Mouse (Mus musculus) left cerebral cortex, postnatal 4 days (tissue): ENCODE measurements around the gene Fndc3b. TPM values are rescaled to one million over a fixed set of nuclear protein-coding genes. Genes with fewer than 3 reads are reported as not detected.

Source experiments
- DNase-seq: peaks from one replicate; pipeline ENCODE4 v3.0.0-alpha.2; 2022
- intact Hi-C: fragments of 180-260 bp; cut with DNase I; formaldehyde crosslinking; loops from one replicate; pipeline ENCODE4 v1.15.1; 2025
- total RNA-seq, 2 experiments: library from RNA; stranded (reverse); gene quantifications; 2 replicates each; pipeline ENCODE4 v1.2.3; 2021

Gene Fndc3b
- total RNA-seq, 2 experiments from 2014 or later, result 25.9 to 26.4 TPM

GRCm38 (mm10) chr3:27523176-27523936 lies 187.8 kb downstream of the Fndc3b start:
- intact Hi-C loops, result no loop called here
- DNase-seq, result no peak

GRCm38 (mm10) chr3:27520391-27520790 lies 190.7 kb downstream of the Fndc3b start:
- intact Hi-C loops, result no loop called here
- no peak for DNase-seq

- DNase-seq, result no peak
- intact Hi-C loops, result no loop called here
Observed at GRCm38 (mm10) chr3:27519481-27519880, 191.6 kb downstream of the Fndc3b start.

- intact Hi-C loops, result no loop called here
Observed at GRCm38 (mm10) chr3:27518935-27519334, 192.2 kb downstream of the Fndc3b start.

GRCm38 (mm10) chr3:27516536-27516935 lies 194.6 kb downstream of the Fndc3b start:
- no peak for DNase-seq
- intact Hi-C loops, result no loop called here

More at GRCm38 (mm10) chr3:27518935-27519334, 192.2 kb downstream of the Fndc3b start:
- DNase-seq, result no peak

GRCm38 (mm10) chr3:27511765-27512164 lies 199.3 kb downstream of the Fndc3b start:
- intact Hi-C loops, result no loop called here

GRCm38 (mm10) chr3:27506886-27507285 lies 204.2 kb downstream of the Fndc3b start:
- DNase-seq, result no peak
- intact Hi-C loops, result no loop called here

More at GRCm38 (mm10) chr3:27511765-27512164, 199.3 kb downstream of the Fndc3b start:
- DNase-seq, result no peak

GRCm38 (mm10) chr3:27505582-27505981 lies 205.5 kb downstream of the Fndc3b start:
- intact Hi-C loops, result no loop called here
- DNase-seq, result peak; percentile 56

- intact Hi-C loops, result no loop called here
- no peak for DNase-seq
Observed at GRCm38 (mm10) chr3:27503279-27504038, 207.6 kb downstream of the Fndc3b start.

- intact Hi-C loops, result no loop called here
- no peak for DNase-seq
Observed at GRCm38 (mm10) chr3:27495296-27496073, 215.6 kb downstream of the Fndc3b start.

- intact Hi-C loops, result no loop called here
- no peak for DNase-seq
Observed at GRCm38 (mm10) chr3:27494698-27495097, 216.4 kb downstream of the Fndc3b start.

- intact Hi-C loops, result no loop called here
- DNase-seq, result no peak
Observed at GRCm38 (mm10) chr3:27494066-27494465, 217.0 kb downstream of the Fndc3b start.

- intact Hi-C loops, result no loop called here
- DNase-seq, result no peak
Observed at GRCm38 (mm10) chr3:27491821-27492220, 219.3 kb downstream of the Fndc3b start.

- no peak for DNase-seq
- intact Hi-C loops, result no loop called here
Observed at GRCm38 (mm10) chr3:27491367-27491766, 219.7 kb downstream of the Fndc3b start.

GRCm38 (mm10) chr3:27490891-27491290 lies 220.2 kb downstream of the Fndc3b start:
- intact Hi-C loops, result no loop called here
- no peak for DNase-seq

GRCm38 (mm10) chr3:27489550-27489949 lies 221.6 kb downstream of the Fndc3b start:
- intact Hi-C loops, result no loop called here
- no peak for DNase-seq

GRCm38 (mm10) chr3:27485141-27485540 lies 226.0 kb downstream of the Fndc3b start:
- DNase-seq, result no peak
- intact Hi-C loops, result no loop called here

- intact Hi-C loops, result no loop called here
- no peak for DNase-seq
Observed at GRCm38 (mm10) chr3:27484698-27485097, 226.4 kb downstream of the Fndc3b start.

GRCm38 (mm10) chr3:27483762-27484161 lies 227.3 kb downstream of the Fndc3b start:
- intact Hi-C loops, result no loop called here
- no peak for DNase-seq

- intact Hi-C loops, result no loop called here
- DNase-seq, result no peak
Observed at GRCm38 (mm10) chr3:27483321-27483720, 227.8 kb downstream of the Fndc3b start.

- DNase-seq, result no peak
- intact Hi-C loops, result no loop called here
Observed at GRCm38 (mm10) chr3:27481738-27482137, 229.4 kb downstream of the Fndc3b start.
